Mouse (Mus musculus) mouse trophoblast stem cell (cell line): Measurements from ENCODE around the gene March5.
"Not testable (repeated sequence)": the region's sequence is repeated elsewhere in the genome, so short reads cannot be mapped to it uniquely, and the experiment has no call there.

Experiments
- in situ Hi-C, 2 experiments: fragments of 300-500 bp; cut with MseI, MboI; formaldehyde crosslinking; loops; 2 replicates in 1 of 2; 3 replicates in 1 of 2; pipeline ENCODE4 v1.15.1; 2025

The March5 gene

DNA sequence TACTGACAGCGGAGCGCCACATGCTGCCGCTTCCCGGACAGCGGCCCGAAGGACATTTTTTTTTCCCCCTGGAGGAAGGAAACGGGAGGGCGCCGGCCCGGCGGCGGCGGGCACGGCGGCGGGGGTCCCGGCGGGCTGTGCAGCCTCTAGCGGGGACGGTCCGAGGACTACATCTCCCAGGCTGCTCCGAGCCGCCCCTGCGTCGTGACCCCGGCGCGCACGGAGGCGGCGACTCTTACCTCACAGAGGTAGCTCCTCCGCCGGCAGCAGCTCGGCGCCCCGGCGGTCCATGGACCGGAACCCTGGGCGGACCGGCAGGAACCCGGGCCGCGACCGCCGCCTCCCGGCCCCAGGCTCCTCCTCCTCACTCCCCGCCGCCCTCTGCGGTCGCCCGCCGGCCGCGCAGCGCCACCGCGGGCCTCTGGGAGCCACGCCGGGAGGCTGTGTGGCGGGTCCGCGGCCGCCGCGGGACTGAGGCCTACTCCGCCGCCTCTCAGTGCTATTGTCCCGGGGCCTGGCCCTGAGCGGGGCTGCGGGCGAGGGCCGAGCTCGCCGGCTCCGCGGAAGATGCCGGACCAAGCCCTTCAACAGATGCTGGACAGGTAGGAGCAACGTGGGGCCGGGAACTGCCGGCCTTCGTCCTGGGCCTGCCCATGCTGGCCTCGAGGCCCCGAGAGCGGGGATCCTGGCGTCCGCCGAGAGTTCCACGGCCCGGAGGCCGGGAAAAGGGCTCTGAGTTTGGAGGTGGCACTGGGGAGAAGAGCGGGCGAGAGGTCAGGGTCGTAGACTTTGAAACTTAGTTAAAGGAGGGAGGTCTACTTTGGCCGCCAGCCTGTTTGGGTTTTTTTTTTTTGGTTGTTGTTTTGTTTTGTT lies at the start of gene March5:
Gene March5 (plus strand): TSS at position 241 of the 873 bp plus-strand sequence.
- in situ Hi-C loops: no loop called here

DNA sequence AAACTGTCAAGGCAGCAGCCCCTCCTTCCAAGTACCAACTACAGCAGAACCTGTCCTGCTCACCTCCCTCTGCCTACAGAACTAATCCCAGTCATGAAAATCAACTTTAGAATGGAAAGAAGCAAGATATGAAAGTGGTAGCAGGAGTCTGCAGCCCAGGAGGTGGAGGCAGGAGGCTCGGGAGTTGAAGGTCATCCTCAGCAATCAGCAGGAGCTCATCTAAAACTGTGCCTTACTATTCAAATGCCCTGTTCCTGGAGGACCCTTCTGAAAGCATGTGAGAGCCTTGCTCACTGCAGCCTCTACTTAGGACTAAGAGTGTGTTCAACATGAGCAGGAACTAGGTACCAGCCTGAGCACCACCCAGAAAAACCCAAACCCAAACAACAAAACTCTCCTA lies 35.2 kb upstream of the March5 start:
- in situ Hi-C loops: no loop called here

DNA sequence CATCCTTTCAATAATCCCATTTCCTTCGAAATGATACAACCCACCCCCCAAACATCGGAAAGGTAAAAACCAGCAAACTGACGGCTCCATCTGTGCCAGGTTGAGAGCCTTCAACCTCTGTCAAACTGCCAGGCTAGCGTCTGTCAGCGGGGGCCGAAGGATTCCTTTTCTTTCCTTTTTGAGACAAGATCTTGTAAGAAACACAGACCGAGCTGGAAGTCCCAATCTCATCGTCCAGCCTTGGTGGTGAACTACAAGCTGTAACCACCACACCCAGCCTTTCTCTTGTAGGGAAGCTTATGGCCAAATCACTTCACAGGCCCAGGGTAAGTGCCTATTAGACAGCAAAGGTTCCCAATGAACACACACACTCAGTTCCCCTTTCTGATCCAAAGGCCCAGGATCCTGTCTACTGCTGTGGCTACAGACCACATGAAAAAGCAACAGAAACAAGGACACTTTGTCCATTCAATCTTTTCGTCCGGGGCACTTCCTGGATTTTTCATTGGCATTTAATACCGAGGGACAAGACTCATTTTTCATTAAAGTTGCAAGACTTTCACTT lies 34.7 kb upstream of the March5 start:
- in situ Hi-C loops: no loop called here

DNA sequence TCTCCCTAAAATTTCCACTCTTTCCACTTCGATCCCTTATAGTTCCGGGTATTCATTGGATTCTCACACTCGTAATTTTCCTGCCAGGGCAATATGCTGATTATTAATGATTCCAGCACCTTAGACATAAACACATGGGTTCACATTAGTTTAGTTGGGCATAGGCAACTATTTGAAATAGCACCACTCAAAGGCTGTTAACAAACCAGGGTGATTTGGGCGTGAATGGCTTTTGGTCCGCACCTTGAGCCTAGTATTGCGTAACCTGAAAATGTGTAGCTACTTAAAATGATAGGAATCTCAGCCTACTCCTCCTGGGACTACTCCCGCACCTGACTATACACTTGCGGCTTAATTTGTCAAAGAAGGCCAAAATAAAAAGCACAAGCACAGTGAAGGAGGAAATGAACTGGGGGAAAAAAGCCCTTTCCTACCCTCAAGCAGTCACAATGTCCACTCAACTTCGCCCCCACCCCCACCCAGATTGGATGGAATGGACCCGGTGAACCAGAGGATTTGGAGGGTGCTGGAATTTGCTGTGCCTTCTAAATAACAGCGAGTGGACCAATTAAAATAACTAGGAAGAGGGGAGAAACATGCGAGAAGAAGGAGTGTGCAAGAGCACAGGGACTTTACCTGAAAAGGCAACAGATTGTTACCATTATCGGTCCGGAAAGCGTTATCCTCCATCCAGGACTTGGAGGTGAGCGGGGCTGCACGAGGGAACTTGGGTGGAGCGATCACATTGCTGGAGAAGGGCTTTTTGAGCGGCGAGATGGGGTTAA lies 33.8 kb upstream of the March5 start:
- in situ Hi-C loops: no loop called here

DNA sequence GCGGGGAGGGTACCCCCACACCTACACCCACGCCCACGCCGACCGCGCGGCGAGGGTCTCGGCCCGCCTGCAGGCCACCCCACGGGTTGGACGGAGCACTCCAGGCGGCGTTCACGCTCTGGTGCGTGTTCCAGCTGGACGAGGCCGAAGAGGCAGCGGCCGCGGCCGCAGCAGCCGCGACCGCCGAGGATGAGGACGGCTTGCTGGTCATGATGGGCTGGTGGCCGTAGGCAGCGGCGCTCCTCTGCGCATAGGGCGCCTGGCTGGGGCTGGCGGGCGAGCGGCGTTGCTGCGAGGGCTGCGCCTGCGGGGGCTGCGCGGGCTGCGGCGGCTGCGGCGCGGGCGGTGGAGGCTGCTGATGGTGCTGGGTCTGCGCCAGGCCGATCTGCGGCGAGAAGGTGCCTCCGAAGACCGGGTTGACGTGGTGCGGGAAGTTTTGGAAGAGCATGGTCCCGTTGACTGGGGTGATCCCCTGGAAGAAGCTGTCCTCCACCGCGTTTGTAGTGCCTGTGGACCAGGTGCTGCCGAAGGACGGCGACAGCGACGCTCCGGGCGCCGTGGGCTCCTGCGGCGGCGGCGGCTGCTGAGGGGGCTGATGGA lies 33.1 kb upstream of the March5 start:
- in situ Hi-C loops: no loop called here

DNA sequence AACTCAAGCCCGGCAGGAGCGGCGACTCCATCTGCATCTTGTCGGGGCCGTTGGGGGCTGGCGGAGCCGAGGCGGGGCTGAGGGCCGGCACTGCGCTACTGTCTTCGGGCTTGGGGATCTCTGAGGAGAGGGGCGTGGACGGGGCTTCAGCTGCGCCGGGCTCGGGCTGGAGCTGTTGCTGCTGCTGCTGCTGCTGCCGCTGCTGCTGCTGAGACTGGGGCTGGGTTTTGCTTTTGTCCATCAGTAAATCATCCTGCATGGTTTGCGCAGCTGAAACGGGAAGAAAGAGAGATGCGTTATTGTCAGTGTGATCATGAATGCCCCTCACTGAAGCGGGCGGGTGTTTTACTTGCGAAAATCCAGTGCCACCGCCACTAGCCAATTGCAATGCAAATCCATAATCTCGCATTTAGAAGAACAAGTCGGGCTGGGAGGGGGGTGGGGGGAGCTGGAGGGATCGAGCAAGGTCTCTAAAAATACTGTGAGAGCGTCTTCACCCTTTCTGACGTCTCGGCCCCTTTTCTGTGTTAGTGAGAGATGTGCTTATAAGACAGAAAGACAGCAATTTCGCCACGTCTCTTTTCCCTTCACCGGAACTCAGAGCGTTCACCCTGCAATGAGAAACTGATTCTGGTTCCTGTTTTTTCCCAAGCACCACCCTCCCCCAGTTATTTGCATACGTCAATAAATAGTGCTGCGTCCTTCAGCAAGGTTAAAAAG lies 32.5 kb upstream of the March5 start:
- in situ Hi-C loops: no loop called here

DNA sequence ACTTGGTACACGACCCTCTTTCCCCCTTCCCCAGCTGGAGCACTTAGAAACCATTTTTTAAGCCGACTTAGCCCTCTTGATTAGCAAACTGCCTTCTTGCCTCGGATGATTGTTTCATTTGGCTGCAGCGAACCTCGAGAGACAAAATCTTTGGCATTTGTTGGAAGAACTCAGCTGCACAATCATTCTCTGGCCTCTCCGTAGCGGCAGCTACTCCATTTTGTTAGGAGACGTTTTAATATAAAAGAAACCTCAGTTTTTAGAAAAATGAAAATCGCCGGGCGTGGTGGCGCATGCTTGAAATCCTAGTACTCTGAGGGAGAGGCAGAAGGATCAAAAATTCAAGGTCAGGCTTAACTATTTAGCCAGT lies 31.9 kb upstream of the March5 start:
- in situ Hi-C loops: no loop called here

DNA sequence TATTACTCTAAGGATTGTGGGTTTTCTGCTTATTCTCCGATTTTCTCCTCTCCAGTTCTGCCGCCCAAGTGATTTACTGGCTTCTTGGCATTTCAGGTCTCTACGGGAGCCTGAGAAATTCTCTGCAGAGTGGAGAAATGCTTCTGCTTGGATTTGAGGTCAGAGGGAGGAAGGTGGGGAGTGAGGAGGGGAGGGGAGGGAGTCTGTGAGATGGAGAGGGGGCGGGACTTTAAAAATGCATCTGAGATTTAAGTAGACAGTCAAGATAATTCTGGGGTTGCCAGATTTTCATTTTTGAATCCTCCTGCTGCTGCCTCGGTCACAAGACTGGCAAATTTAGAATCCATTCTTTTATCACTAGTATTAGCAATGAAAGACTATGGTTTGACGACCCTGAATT lies 31.4 kb upstream of the March5 start:
- in situ Hi-C loops: no loop called here

DNA sequence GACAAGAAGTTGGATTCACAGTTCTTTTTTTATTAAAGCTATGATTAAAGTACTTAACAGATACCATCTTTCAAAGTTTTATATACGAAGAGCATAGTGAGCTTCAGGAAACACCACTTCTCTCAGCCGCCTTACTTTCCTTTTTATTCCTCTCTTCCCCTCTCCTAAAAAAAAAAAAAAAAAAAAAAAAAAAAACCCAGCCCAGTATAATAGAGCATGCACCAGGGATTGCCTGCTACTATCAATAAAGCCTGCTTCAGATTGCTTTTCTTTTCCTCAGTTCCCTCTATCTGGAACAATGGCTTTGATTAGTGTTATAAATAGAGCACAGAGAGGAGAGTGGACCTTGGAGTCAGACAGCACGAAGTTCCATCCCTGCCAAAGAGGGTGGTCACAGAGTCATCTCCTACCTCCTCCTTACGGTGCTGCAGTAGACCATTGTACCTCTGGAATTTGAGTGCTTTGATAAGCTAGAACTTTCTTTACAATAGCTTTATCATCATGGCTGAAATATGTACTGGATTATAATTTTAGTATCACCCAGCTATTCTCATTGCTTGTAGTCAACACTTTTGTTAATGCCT lies 30.4 kb upstream of the March5 start:
- in situ Hi-C loops: no loop called here

DNA sequence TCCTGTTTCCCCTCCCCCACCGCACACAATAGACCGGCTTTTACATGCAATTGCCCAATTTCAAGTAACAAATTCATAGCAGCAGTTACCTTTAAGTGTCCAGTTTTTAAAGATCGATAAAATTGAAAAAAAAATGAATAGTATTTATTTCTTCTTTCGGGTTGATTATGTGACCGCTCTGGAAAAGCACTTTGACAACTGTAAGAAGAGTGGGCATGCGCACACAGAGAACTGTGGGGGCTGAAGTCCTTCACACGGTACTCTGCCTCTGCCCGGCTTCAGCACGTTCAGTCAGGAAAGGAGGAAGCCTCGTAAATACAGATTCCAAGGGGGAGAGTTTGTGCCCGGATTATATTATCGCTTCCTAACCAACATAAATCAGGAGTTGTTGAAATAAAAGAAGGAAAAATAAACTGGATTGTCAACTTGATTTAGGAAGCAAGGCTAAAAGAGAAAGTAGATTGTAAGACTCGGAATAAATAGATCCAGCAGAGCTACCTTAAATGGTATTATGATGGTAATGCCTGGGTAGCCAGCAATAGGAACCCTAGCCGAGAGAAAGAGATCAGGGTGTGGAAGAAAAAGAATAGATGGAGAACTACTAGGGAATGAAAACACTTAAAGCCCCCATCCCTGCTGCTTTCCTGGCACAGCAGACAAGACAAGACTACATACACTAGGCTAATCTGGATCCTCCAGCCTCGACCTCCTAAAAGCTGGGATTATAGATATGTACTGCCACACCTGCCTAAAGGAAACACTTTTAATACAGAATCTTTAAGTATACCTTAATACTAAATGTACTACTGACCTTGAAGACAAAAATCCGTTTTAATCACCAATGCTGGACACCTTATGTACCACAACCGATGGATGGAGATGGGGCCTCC lies 29.3 kb upstream of the March5 start:
- in situ Hi-C loops: no loop called here

DNA sequence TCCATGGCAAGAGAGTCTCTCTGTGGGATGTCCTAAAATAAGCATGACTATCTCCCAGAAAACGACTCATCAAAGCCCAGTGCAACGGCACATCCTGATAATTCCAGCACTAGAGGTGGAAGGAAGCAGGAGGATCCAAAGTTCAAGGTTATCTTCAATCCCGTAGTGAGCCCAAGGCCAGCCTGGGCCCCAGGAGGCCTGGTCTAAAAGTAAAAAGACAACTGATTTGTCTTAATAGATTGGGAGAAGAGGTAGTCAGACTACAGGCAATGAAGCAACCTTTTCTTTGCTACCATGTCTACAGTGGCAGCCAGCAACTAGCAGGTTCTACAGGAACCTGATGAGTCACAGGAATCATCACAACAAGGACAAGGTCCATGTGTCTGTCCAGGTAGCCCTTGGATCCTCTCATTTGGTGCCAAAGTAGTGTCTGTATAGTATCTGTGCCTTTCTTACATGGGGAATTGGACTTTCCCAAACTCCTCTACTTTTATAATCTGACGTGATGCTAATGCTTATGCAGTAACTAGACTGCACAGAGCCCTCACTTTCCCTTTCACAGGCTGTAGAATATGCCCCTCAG lies 18.9 kb upstream of the March5 start:
- in situ Hi-C loops: no loop called here

DNA sequence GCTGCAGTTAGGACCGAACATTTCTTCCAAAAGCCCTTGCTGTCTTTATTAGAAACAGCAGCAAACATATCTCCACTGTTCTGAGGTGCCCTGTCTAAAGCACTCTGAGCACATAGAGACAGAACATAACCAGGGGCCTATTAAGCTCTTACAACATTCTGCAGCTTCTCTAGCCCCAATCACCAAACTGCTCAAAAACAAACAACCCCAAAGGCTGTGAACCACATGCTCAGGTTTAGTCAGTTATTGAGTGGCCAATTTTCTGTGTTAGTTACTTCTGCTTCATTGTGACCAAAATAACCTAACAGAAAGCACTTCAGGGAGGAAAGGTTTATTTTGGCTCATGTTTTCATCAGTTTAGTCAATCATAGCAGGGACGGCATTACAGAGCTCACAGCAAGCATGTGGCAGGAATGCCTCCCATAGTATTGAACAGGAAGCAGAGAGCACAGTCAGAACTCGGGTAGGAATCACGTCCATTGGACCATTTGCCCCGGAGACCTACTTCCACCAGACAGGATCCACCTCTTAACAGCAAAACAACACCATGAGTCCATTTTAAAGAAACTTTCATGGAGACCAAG lies 14.8 kb upstream of the March5 start:
- in situ Hi-C loops: no loop called here

DNA sequence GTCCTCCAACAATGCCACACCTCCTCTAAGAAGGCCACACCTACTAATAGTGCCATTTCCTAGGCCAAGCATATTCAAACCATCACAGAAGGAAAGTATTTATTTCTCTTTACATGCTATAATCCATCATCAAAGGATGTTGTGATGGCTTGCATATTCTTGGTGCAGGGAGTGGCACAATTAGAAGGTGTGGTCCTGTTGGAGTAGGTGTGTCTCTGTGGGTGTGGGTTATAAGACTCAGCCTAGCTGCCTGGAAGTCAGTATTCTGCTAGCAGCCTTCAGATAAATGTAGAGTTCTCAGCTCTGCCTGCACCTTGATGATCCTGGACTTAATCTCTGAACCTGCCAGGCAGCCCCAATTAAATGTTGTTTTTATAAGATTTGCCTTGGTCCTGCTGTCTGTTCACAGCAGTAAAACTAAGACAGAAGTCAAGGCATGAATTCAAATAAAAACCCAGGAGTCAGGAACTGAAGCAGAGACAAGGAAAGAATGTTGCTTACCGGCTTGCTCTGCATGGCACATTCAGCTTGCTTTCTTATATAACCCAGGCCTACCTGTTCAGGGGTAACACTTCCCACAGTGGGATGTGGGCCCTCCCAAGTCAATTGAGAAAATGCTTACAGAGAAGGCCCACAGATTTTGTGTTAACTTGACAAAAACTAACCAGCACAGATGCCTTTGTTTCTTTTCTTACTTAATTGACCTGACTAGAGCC lies 9.0 kb upstream of the March5 start:
- in situ Hi-C loops: no loop called here

DNA sequence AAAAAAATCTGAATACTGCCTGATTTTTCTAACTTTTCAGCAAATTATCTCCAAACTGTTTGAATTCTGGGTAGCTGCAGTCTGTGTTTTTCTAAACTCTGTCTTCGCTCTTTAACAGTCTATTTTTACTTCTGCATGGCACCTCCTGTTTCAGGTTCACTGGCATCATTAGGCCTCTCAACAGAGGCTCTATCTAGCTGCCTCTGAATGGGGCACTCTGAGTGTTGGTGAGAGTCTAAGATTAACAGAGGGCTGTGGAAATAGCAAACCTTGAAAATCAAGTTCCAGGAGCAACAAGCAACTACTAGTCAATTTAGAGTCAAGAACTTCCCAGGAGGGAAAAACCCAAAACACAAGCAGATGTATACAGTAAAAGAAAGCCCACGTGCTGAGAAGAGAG lies 7.5 kb upstream of the March5 start:
- in situ Hi-C loops: no loop called here

DNA sequence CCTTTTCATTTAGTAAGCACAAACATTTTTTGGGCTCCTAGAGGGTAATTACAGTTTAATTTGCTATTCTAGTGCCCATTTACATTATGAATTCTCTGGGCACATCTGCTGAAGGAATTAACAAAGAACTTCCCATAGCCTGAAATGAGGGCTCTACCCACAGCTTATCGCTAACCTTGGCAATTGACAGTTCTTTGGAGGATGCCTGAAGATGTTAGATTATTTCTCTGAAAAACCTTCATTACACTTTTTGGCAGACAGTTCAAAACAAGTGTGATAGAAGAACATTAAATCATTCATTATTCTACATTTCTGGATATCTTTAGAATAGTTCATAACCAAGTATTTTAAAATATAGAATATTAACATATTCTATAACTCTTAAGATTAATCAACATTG lies 4.0 kb upstream of the March5 start:
- in situ Hi-C loops: no loop called here

DNA sequence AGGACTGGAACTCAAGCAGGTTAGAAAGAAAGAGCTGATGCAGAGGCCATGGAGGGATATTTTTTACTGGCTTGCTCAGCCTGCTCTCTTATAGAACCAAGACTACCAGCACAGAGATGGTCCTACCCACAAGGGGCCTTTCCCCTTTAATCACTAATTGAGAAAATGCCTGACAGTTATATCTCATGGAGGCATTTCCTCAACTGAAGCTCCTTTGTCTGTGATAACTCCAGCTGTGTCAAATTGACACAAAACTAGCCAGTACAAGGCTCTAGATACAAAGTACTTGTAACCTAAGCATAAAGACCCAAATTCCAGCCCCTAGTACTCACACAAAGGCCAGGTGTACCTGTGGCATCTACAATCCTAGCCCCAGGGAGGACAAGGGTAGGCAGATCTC lies 2.2 kb upstream of the March5 start:
- in situ Hi-C loops: not testable (repeated sequence)

DNA sequence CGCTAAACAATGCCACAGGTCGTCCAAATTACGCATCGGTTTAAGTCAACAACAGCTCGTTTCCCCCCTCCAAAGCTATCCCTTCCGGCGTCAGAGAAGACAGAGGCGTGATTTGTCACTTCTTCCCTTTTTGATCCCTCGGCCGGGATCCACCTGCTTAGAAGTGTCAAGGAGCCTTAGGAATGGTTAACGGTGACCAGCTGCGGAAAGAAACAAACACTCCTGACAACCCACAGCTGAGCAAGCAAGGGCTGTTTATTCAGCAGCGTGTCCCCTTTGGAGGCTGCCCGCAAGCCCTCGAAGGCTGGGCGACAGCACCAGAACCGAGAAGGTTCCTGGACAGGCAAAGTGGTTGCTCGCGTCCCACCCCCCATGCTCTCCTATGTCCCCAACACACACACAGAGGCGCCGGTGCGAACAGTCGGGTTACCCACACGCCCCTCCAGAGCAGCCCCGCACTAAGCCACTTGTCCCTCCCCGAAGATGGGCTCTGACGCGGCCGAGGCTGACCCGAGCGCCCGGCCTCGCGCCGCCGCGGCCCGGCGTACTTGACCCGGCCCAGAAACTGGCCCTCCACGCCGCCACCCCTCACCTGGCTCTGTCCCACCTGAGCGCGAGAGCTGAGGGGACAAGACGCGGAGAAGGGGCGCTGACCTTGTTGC lies 571 bp upstream of the March5 start:
- in situ Hi-C loops: no loop called here

DNA sequence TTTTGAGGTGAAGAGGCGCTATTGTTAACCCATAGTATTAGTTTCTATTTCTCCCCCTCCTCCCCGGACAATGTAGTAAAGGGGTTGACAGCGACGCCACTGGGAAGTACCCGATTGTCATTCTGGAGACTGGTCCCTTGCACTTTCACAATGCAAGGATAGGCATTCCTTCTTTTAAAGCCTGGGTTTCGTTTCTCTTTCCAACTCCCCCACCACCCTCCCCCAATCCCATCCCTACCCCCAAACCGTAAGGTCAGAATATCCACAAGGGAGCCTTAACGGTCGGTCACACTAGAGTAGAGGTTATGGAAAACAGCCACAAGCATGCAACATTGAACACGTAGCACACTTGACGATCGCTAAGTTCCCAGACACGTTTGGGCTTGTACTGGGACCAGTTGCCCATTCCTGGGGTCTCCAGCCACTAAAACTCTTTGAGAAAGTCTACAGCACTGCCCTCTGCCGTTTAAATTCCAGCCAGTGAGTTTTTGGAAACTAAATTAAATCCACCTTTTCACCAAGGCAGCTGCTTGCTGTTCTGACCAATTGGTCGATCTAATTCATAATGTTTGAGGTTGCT lies 923 bp downstream of the March5 start, which contains the start of gene Cpeb3:
Gene Cpeb3 (minus strand): TSS at position 426 of the 580 bp plus-strand sequence.
- in situ Hi-C loops: no loop called here
